Mouse (Mus musculus): ENCODE measurements at regions not wholly inside any gene's neighbourhood (a gene's known extent, or its start where the extent isn't known, plus 50 kb on each side); places are given as distances from the start of the nearest gene placed in this dataset.

GRCm38 (mm10) chr8:89325751-89326351 is 281.9 kb upstream of the Sall1 start:
- TF ChIP-seq TAL1 (IDR thresholded peaks at IDR 0.05; ENCODE audit: low read length) (no peak), GATA1 (IDR thresholded peaks at IDR 0.05; ENCODE audit: low read length) (no peak)

All from erythroblast, embryonic 14.5 days (primary cell).